In the genomic region with DNA sequence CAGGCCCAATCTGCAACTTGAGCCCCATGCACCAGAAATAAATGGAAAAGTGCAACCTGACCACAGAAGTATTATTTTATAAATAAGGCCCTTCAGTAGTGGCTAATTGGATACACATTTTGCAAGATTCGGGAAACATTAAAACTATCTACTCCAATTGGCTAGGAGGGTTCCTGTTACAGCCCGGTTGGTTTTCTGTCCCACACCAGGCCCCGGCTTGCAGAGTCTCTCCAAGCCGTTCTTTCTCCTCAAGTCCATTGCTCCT, we compare ENCODE assay signal across 23 mouse cellular contexts.
A peak's percentile ranks its signal among the peaks of the same experiment; 100 is the strongest.
DNase-seq lines count a peak whose midpoint lies in the region; ATAC-seq lines count a peak whose summit lies in the region.
"Had no signal": no experiment of that assay in that cellular context is flagged by ENCODE, and none has a peak within 500 bp of the region (broad histone marks: within the 10 kb centered on the region; RNA-seq: fewer than 3 reads in every experiment).

No protein-coding gene starts in this region.

- peaks cover 45% of the 10 kb centered on the region for H3K4me1 ChIP-seq in forebrain, embryonic 10.5 days
- H3K4me1 ChIP-seq in forebrain, embryonic 14.5 days (ENCODE audit: control insufficient read depth, insufficient read depth, low read length), result no peaks in the 10 kb centered on the region
- H3K4me1 ChIP-seq in kidney, embryonic 16.5 days (ENCODE audit: insufficient read depth, low read length), result peaks cover 46% of the 10 kb centered on the region
- peaks cover 75% of the 10 kb centered on the region for H3K4me1 ChIP-seq in limb, embryonic 10.5 days
- H3K4me1 ChIP-seq in limb, embryonic 15.5 days, result peaks cover 44% of the 10 kb centered on the region
- H3K4me1 ChIP-seq: forebrain, embryonic 13.5 days; liver, embryonic 15.5 days had no signal

- H3K27me3 ChIP-seq in forebrain, embryonic 10.5 days (ENCODE audit: poor library complexity, severe bottlenecking), result peaks cover 5% of the 10 kb centered on the region; the same call in 1 of the 2 replicates
- no peaks in the 10 kb centered on the region for H3K27me3 ChIP-seq in forebrain, embryonic 14.5 days (replicated peaks; ENCODE audit: control insufficient read depth, insufficient read depth, low read length)
- no peaks in the 10 kb centered on the region for H3K27me3 ChIP-seq in kidney, embryonic 16.5 days (ENCODE audit: insufficient read depth, low read length)
- peaks cover 15% of the 10 kb centered on the region; the same call in 1 of the 2 replicates for H3K27me3 ChIP-seq in limb, embryonic 10.5 days (ENCODE audit: low read depth, poor library complexity, severe bottlenecking)
- 0 out of 2 replicates have a peak, but pooled peaks cover 5% of the 10 kb centered on the region for H3K27me3 ChIP-seq in limb, embryonic 15.5 days
- H3K27me3 ChIP-seq: forebrain, embryonic 13.5 days; heart, embryonic 15.5 days; liver, embryonic 15.5 days; lung, embryonic 15.5 days; neural tube, embryonic 13.5 days had no signal

- H3K27ac ChIP-seq in forebrain, embryonic 10.5 days, result peak overlapping the region; percentile 77; the same call in 1 of the 2 replicates
- H3K27ac ChIP-seq in forebrain, embryonic 14.5 days (ENCODE audit: low read depth, low read length), result no peak overlapping the region
- H3K27ac ChIP-seq in kidney, embryonic 16.5 days (ENCODE audit: low read length), result no peak overlapping the region
- peak overlapping the region; percentile 87 for H3K27ac ChIP-seq in limb, embryonic 10.5 days
- H3K27ac ChIP-seq in limb, embryonic 15.5 days, result peak overlapping the region; percentile 72
- H3K27ac ChIP-seq: forebrain, embryonic 13.5 days; heart, embryonic 15.5 days; hindbrain, embryonic 14.5 days; liver, embryonic 15.5 days; lung, embryonic 15.5 days; midbrain, embryonic 12.5 days; neural tube, embryonic 13.5 days had no signal

- H3K9me3 ChIP-seq in forebrain, embryonic 10.5 days, result no peaks in the 10 kb centered on the region
- H3K9me3 ChIP-seq in forebrain, embryonic 14.5 days (replicated peaks; ENCODE audit: control insufficient read depth, low read length), result no peaks in the 10 kb centered on the region
- H3K9me3 ChIP-seq in kidney, embryonic 16.5 days (ENCODE audit: low read length), result no peaks in the 10 kb centered on the region
- H3K9me3 ChIP-seq in limb, embryonic 10.5 days (replicated peaks), result no peaks in the 10 kb centered on the region
- H3K9me3 ChIP-seq in limb, embryonic 15.5 days, result no peaks in the 10 kb centered on the region
- H3K9me3 ChIP-seq: forebrain, embryonic 13.5 days; heart, embryonic 15.5 days; liver, embryonic 15.5 days; lung, embryonic 15.5 days; midbrain, embryonic 12.5 days; neural tube, embryonic 13.5 days had no signal

- DNase-seq in forebrain, embryonic 10.5 days (ENCODE audit: extremely low spot score, low spot score), result no peak
- DNase-seq in forebrain, embryonic 14.5 days (ENCODE audit: low spot score), result no peak
- no peak for DNase-seq in kidney, adult 11 months
- no peak for DNase-seq in limb, embryonic 10.5 days (ENCODE audit: low spot score)
- DNase-seq in layer of hippocampus, adult 18-20 months (ENCODE audit: low spot score in 2 of 2), result no peak
- DNase-seq: adrenal gland, adult 2 months; cerebellum, adult 2 months; cerebellum, postnatal 14 days; kidney, adult 9 months; kidney, postnatal 14 days; thymus, adult 2 months; thymus, postnatal 4 days had no signal

- no peak overlapping the region for H3K9ac ChIP-seq in forebrain, embryonic 14.5 days (ENCODE audit: low read length)
- 0 out of 2 replicates have a peak overlapping the region, but pooled peaks have one; percentile 24 for H3K9ac ChIP-seq in kidney, embryonic 16.5 days (replicated peaks; ENCODE audit: low read length)
- no peak overlapping the region for H3K9ac ChIP-seq in limb, embryonic 15.5 days
- H3K9ac ChIP-seq: forebrain, embryonic 13.5 days; heart, embryonic 15.5 days; hindbrain, embryonic 14.5 days; liver, embryonic 15.5 days; lung, embryonic 15.5 days; midbrain, embryonic 12.5 days; neural tube, embryonic 13.5 days had no signal

- H3K36me3 ChIP-seq in forebrain, embryonic 10.5 days (replicated peaks), result no peaks in the 10 kb centered on the region
- no peaks in the 10 kb centered on the region for H3K36me3 ChIP-seq in forebrain, embryonic 14.5 days (ENCODE audit: control insufficient read depth, insufficient read depth, low read length)
- H3K36me3 ChIP-seq in kidney, embryonic 16.5 days (ENCODE audit: insufficient read depth, low read length), result no peaks in the 10 kb centered on the region
- H3K36me3 ChIP-seq in limb, embryonic 10.5 days, result no peaks in the 10 kb centered on the region
- H3K36me3 ChIP-seq in limb, embryonic 15.5 days, result no peaks in the 10 kb centered on the region
- H3K36me3 ChIP-seq: heart, embryonic 15.5 days; liver, embryonic 15.5 days; lung, embryonic 15.5 days; midbrain, embryonic 12.5 days; neural tube, embryonic 13.5 days had no signal

- 78% methylated on average over 4 of the region's 4 CpGs for WGBS in forebrain, embryonic 10.5 days
- WGBS in forebrain, embryonic 14.5 days, result 83% methylated on average over 4 of the region's 4 CpGs
- 44% methylated on average over 4 of the region's 4 CpGs for WGBS in kidney, embryonic 16.5 days
- WGBS in limb, embryonic 10.5 days, result 47% methylated on average over 4 of the region's 4 CpGs
- 23% methylated on average over 4 of the region's 4 CpGs for WGBS in limb, embryonic 15.5 days

- no peak for ATAC-seq in forebrain, embryonic 14.5 days
- no peak for ATAC-seq in kidney, embryonic 16.5 days (ENCODE audit: low FRiP score, low TSS enrichment)
- ATAC-seq in limb, embryonic 15.5 days (ENCODE audit: insufficient number of reproducible peaks, low FRiP score, low TSS enrichment, low read depth), result no peak
- ATAC-seq in frontal cortex, adult (ENCODE audit: low TSS enrichment), result no peak
- ATAC-seq: activated CD4-positive, CD25-positive, alpha-beta regulatory T cell, adult 4 months; forebrain, embryonic 13.5 days had no signal

- H3K4me3 ChIP-seq in forebrain, embryonic 10.5 days, result no peak overlapping the region
- H3K4me3 ChIP-seq in forebrain, embryonic 14.5 days (ENCODE audit: low read depth, low read length), result no peak overlapping the region
- H3K4me3 ChIP-seq in kidney, embryonic 16.5 days (ENCODE audit: low read length), result no peak overlapping the region
- H3K4me3 ChIP-seq in limb, embryonic 10.5 days, result no peak overlapping the region
- no peak overlapping the region for H3K4me3 ChIP-seq in limb, embryonic 15.5 days
- H3K4me3 ChIP-seq: forebrain, embryonic 13.5 days; heart, embryonic 15.5 days; liver, embryonic 15.5 days; lung, embryonic 15.5 days; midbrain, embryonic 12.5 days; neural tube, embryonic 13.5 days had no signal

- no peak overlapping the region for H3K4me2 ChIP-seq in forebrain, embryonic 14.5 days (ENCODE audit: low read length)
- no peak overlapping the region for H3K4me2 ChIP-seq in kidney, embryonic 16.5 days (replicated peaks; ENCODE audit: low read depth, low read length)
- H3K4me2 ChIP-seq in limb, embryonic 15.5 days, result no peak overlapping the region
- H3K4me2 ChIP-seq: forebrain, embryonic 13.5 days; heart, embryonic 15.5 days; hindbrain, embryonic 14.5 days; liver, embryonic 15.5 days; lung, embryonic 15.5 days; midbrain, embryonic 12.5 days; neural tube, embryonic 13.5 days had no signal

Comparison
In these comparisons a context has a peak if more than half of its experiments do, and no peak if none do; other contexts are left out.
1. H3K27ac ChIP-seq: peak in forebrain, embryonic 10.5 days (single experiment), limb, embryonic 10.5 days (single experiment) and limb, embryonic 15.5 days (single experiment); none in forebrain, embryonic 14.5 days (single experiment) and kidney, embryonic 16.5 days (single experiment).